Mouse (Mus musculus): Measurements from ENCODE around the gene Vmn1r173. TPM values are rescaled to one million over a fixed set of nuclear protein-coding genes. Genes with fewer than 3 reads are reported as not detected.
"Not testable (repeated sequence)": the region's sequence is repeated elsewhere in the genome, so short reads cannot be mapped to it uniquely, and the experiment has no call there.

The Vmn1r173 gene
- total RNA-seq (2021), result not detected

DNA sequence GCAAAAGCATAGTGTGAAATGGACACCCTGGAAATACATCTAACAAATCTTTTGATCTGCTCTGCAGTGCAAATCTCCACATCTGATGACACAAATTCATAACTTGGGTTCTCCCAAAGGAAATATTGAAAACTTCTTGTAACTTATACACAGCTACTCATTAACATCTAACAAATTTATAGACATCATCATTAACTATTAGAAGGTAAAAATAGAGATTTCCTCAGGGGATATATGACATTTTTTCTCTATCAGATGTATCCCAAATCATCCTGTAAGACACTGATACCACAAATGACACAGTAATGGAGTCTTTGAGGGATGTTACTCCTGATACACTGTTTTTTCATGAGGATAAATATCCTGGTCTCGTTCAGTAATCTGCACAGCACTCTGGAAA, at the start of gene Vmn1r173:
TSS of gene Vmn1r173 (plus strand) at position 301 of the 400 bp plus-strand sequence.
- intact Hi-C loops (cut with DNase I); DNase-seq (ENCODE audit: low spot score): not testable (repeated sequence)

GRCm38 (mm10) chr7:23658016-23658415, 42.5 kb upstream of the Vmn1r173 start, which contains the start of gene Vmn1r172:
Vmn1r172 (plus strand) TSS chr7:23658316.
- intact Hi-C loops (cut with DNase I), result no loop called here
- no peak for DNase-seq (ENCODE audit: low spot score)

DNA sequence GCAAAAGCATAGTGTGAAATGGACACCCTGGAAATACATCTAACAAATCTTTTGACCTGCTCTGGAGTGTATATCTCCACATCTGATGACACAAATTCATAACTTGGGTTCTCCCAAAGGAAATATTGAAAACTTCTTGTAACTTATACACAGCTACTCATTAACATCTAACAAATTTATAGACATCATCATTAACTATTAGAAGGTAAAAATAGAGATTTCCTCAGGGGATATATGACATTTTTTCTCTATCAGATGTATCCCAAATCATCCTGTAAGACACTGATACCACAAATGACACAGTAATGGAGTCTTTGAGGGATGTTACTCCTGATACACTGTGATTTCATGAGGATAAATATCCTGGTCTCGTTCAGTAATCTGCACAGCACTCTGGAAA, 51.5 kb downstream of the Vmn1r173 start, which contains the start of gene Vmn1r174:
TSS of gene Vmn1r174 (plus strand) at position 301 of the 400 bp plus-strand sequence.
- intact Hi-C loops (cut with DNase I); DNase-seq (ENCODE audit: low spot score): not testable (repeated sequence)

Other genes with a start within 250 kb of the Vmn1r173 start
- gene Vmn1r167, start 193.5 kb upstream of the Vmn1r173 start, total RNA-seq (2021), result not detected
- not detected for gene Vmn1r168, start 161.0 kb upstream of the Vmn1r173 start, total RNA-seq (2021)
- gene Vmn1r169, start 125.2 kb upstream of the Vmn1r173 start, total RNA-seq (2021), result not detected
- not detected for gene Vmn1r170, start 94.5 kb upstream of the Vmn1r173 start, total RNA-seq (2021)
- not detected for gene Vmn1r171, start 70.0 kb upstream of the Vmn1r173 start, total RNA-seq (2021)
- gene Vmn1r172, start 42.4 kb upstream of the Vmn1r173 start, total RNA-seq (2021), result not detected
- gene Vmn1r174, start 51.6 kb downstream of the Vmn1r173 start, total RNA-seq (2021), result not detected
- gene Vmn1r175, start 109.9 kb downstream of the Vmn1r173 start, total RNA-seq (2021), result not detected
- gene Vmn1r176, start 136.7 kb downstream of the Vmn1r173 start, total RNA-seq (2021), result not detected
- not detected for gene Vmn1r177, start 165.7 kb downstream of the Vmn1r173 start, total RNA-seq (2021)
- not detected for gene Vmn1r178, start 191.3 kb downstream of the Vmn1r173 start, total RNA-seq (2021)
- gene Vmn1r179, start 226.3 kb downstream of the Vmn1r173 start, total RNA-seq (2021), result not detected
- not detected for gene Vmn1r180, start 249.9 kb downstream of the Vmn1r173 start, total RNA-seq (2021)